Mouse (Mus musculus) liver, adult 2 months (tissue): ENCODE measurements around the gene Pgap1. TPM values are rescaled to one million over a fixed set of nuclear protein-coding genes. Genes with fewer than 3 reads are reported as not detected.

Experiments
- DNase-seq: peaks from one replicate; pipeline ENCODE4 v3.0.0-alpha.2; 2011; ENCODE audit warnings: low read depth, low spot score; ENCODE audit errors: extremely low read depth
- H3K27ac ChIP-seq: fragments of 200-500 bp; replicated peaks from 2 replicates; pipeline ENCODE4 v1.5.1; 2012; ENCODE audit warnings: low read depth, mild to moderate bottlenecking, control low read depth, inconsistent platforms, low read length; ENCODE audit not compliant: insufficient read depth
- H3K27me3 ChIP-seq: fragments of 200-500 bp; 2 replicates; pipeline ENCODE4 v1.6.1; 2012; ENCODE audit warnings: mild to moderate bottlenecking, moderate library complexity, low read length, inconsistent platforms; ENCODE audit not compliant: control insufficient read depth, insufficient read depth
- H3K36me3 ChIP-seq: fragments of 200-500 bp; 2 replicates; pipeline ENCODE4 v1.6.1; 2012; ENCODE audit warnings: low read length, inconsistent platforms; ENCODE audit not compliant: control insufficient read depth, insufficient read depth
- H3K4me1 ChIP-seq: fragments of 200-500 bp; 2 replicates; pipeline ENCODE4 v1.6.1; 2011; ENCODE audit warnings: low read length; ENCODE audit not compliant: control insufficient read depth, insufficient read depth
- H3K4me3 ChIP-seq: fragments of 200-500 bp; 2 replicates; pipeline ENCODE4 v1.5.1; 2011; ENCODE audit warnings: low read depth, mild to moderate bottlenecking, control low read depth, low read length, moderate library complexity; ENCODE audit not compliant: insufficient read depth
- H3K79me2 ChIP-seq: fragments of 200-500 bp; 2 replicates; pipeline ENCODE4 v1.6.1; 2012; ENCODE audit warnings: inconsistent platforms, mild to moderate bottlenecking, low read length, moderate library complexity; ENCODE audit not compliant: control insufficient read depth, insufficient read depth
- H3K9ac ChIP-seq: fragments of 200-500 bp; 2 replicates; pipeline ENCODE4 v1.6.1; 2012; ENCODE audit warnings: low read depth, mild to moderate bottlenecking, control low read depth, inconsistent platforms, low read length
- CTCF ChIP-seq: fragments of 200-500 bp; IDR thresholded peaks from 2 replicates; pipeline ENCODE4 v1.5.1; 2011; ENCODE audit warnings: low read depth, low read length, control low read depth
- POLR2A ChIP-seq: fragments of 200-500 bp; IDR thresholded peaks from 2 replicates; pipeline ENCODE4 v1.6.1; 2011; ENCODE audit warnings: low read length, control low read depth; ENCODE audit not compliant: insufficient read depth; ENCODE audit errors: extremely low read depth
- WGBS: fragments of 180-500 bp; shearing (Covaris S2); methylation state at CpG from one replicate; pipeline ENCODE4 v1.1.7; 2018; 5-methylcytosine and 5-hydroxymethylcytosine counted together
- polyA plus RNA-seq: library from polyadenylated mRNA; depleted of rRNA; stranded (reverse); fragments of >200 nt; gene quantifications from 2 replicates; pipeline ENCODE4 v1.2.3, GENCODE M21; 2012; rRNA removed
- total RNA-seq: library from RNA; depleted of rRNA; stranded (reverse); fragments of >200 nt; gene quantifications from 2 replicates; pipeline ENCODE4 v1.2.3, GENCODE M21; 2014; rRNA removed

Gene Pgap1
- 11.7 and 15.0 TPM in 2 replicates for total RNA-seq
- 1.5 and 1.6 TPM in 2 replicates for polyA plus RNA-seq

DNA sequence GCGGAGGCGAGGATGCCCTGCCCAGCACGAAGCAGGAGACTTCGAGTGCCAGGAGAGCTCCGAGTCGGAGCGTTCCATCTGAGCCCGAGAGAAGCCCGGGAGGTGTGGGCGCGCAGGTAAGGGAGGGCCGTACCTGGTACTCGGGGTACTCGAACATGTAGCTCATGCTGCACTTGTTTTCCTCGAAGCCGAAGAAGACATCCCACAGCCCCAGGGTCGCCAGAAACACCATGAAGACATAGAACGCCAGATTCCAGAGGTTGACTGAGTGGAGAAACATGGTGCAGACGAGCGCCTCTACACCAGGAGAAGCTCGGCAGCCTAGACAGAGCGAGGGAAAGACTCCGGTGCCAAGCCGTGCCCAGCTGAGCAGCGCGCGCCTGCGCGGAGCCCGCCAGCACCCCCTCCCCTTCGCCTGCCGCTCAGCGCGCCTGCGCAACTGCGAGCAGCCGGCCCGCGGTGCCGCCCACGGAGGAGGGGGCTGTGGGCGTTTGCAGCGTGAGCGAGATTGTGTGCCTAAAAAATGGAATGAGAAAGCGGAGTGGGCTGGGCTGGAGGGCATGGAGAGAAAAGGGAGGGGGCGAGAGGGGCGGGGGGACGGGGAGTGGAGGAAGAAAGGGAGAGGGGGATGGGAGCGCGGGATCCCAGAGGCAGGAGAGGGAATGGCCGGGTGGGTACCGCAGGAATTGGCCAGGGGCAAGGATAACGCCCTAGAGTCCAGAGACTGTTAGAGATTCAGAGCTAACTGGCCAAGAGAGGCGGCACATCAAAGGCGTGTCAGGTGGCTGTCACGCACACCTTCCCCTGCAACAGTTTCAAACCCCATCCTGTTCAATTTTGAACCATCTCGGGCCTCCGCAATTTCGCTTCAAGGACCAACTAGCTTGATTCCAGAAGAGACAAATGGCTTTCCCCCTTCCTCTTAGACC lies at the start of gene Pgap1:
Pgap1 (minus strand) TSS at position 384 of the 929 bp plus-strand sequence.
- peak within 1 kb of the TSS; percentile 49 for H3K27ac ChIP-seq
- DNase-seq = peak; percentile 76
- WGBS = under 1% methylated on average over 56 of the region's 59 CpGs
- H3K9ac ChIP-seq = peak within 1 kb of the TSS; percentile 75
- peaks cover 3% of the 10 kb centered on the region; the same call in 1 of the 2 replicates for H3K79me2 ChIP-seq
- peak within 1 kb of the TSS; percentile 84 for H3K4me3 ChIP-seq
- H3K4me1 ChIP-seq = no peaks in the 10 kb centered on the region
- TF ChIP-seq CTCF = no peak
- TF ChIP-seq POLR2A = peak; percentile 54; the same call in 1 of the 2 replicates
- no peaks in the 10 kb centered on the region for H3K27me3 ChIP-seq
- no peaks in the 10 kb centered on the region for H3K36me3 ChIP-seq

GRCm38 (mm10) chr1:54606936-54607335 lies 49.5 kb upstream of the Pgap1 start:
- no peaks in the 10 kb centered on the region for H3K4me1 ChIP-seq
- H3K4me3 ChIP-seq = no peak overlapping the region
- H3K27me3 ChIP-seq = no peaks in the 10 kb centered on the region
- H3K9ac ChIP-seq = no peak overlapping the region
- H3K36me3 ChIP-seq = no peaks in the 10 kb centered on the region
- WGBS = 77% methylated on average over 1 of the region's 1 CpGs
- no peaks in the 10 kb centered on the region for H3K79me2 ChIP-seq
- no peak overlapping the region for H3K27ac ChIP-seq
- TF ChIP-seq CTCF = no peak
- no peak for TF ChIP-seq POLR2A
- no peak for DNase-seq

GRCm38 (mm10) chr1:54601692-54602091 lies 44.2 kb upstream of the Pgap1 start:
- Histone ChIP-seq H3K9ac (no peak overlapping the region), H3K79me2 (no peaks in the 10 kb centered on the region), H3K27me3 (no peaks in the 10 kb centered on the region), H3K36me3 (no peaks in the 10 kb centered on the region), H3K4me1 (no peaks in the 10 kb centered on the region), H3K4me3 (no peak overlapping the region), H3K27ac (no peak overlapping the region)
- 95% methylated on average over 9 of the region's 9 CpGs for WGBS
- DNase-seq = no peak
- TF ChIP-seq CTCF (no peak), POLR2A (no peak)

- Histone ChIP-seq H3K9ac (no peak overlapping the region), H3K79me2 (no peaks in the 10 kb centered on the region), H3K27ac (no peak overlapping the region), H3K36me3 (no peaks in the 10 kb centered on the region), H3K4me1 (no peaks in the 10 kb centered on the region), H3K27me3 (no peaks in the 10 kb centered on the region), H3K4me3 (no peak overlapping the region)
- DNase-seq = no peak
- 84% methylated on average over 1 of the region's 1 CpGs for WGBS
- TF ChIP-seq POLR2A (no peak), CTCF (no peak)
Observed at GRCm38 (mm10) chr1:54600275-54600674, 42.8 kb upstream of the Pgap1 start.

DNA sequence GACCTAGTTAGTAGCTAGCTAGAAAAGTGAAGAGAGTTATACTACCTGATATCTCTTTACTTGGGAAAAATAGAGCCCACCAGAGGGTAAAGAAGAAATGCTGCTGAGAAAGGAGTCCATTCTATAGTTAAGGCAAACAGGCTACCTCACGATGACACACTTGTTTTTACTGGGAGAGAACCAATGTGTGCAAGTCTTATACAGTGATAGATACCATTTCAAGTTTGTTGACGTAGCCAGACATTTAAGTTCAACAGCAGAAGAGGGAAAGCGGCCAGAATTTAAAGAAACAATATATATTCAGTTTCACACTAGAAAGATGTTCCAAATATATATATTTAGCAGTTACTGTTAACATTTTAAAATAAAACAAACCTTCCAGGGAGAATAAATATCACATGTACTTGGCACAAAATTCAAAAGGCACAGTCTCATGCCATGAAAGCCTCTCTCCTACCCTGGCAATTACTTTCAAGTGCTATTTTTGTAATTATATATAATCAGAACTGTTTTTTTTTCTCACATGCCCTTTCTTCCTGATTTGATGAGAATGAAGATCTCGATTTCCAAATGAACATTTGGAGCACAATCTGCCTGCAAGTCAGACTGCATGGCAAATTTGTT lies 40.2 kb upstream of the Pgap1 start:
- Histone ChIP-seq H3K27ac (no peak overlapping the region), H3K79me2 (no peaks in the 10 kb centered on the region), H3K9ac (no peak overlapping the region), H3K4me3 (no peak overlapping the region), H3K4me1 (no peaks in the 10 kb centered on the region), H3K27me3 (no peaks in the 10 kb centered on the region), H3K36me3 (no peaks in the 10 kb centered on the region)
- TF ChIP-seq CTCF (no peak), POLR2A (no peak)
- WGBS = 86% methylated on average over 4 of the region's 4 CpGs
- no peak for DNase-seq
